Comparison of ENCODE assay signal across 9 mouse cellular contexts in the genomic region with DNA sequence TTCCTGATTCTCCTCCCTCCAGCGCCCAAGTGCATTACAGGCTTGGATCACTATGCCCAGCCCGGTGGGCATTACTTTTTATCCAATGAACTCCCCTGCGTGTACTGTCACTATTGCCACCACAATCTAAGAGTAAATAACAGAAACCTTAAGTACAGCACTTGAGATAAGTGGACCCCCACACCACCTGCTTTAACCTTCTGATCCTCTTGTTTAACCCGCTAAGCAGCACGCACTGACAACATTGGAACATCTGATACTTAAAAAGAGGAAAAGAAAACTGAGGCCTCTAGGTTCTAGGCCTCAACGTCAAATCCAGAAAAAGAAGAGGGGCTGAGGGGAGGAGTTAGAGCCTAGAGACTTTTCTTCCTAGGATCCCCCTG. TPM values are rescaled to one million over a fixed set of nuclear protein-coding genes. Genes with fewer than 3 reads are reported as not detected.
DNase-seq lines count a peak whose midpoint lies in the region; ATAC-seq and TF ChIP-seq lines count a peak whose summit lies in the region.
"Had no signal": no experiment of that assay in that cellular context is flagged by ENCODE, and none has a peak within 500 bp of the region (broad histone marks: within the 10 kb centered on the region; RNA-seq: fewer than 3 reads in every experiment).

No protein-coding gene starts in this region.

- DNase-seq in heart, postnatal 25 days (ENCODE audit: low spot score) = no peak
- no peak for DNase-seq in hindbrain, embryonic 14.5 days (ENCODE audit: low spot score)
- no peak for DNase-seq in midbrain, embryonic 10.5 days (ENCODE audit: low spot score)
- DNase-seq in left cerebral cortex, adult 9 months (ENCODE audit: low spot score in 2 of 2) = no peak
- no peak for DNase-seq in thymus, postnatal 14 days
- DNase-seq in cerebellum, adult 8-10 months = no peak

- no peaks in the 10 kb centered on the region for H3K9me3 ChIP-seq in heart, embryonic 12.5 days (replicated peaks)
- no peaks in the 10 kb centered on the region for H3K9me3 ChIP-seq in hindbrain, embryonic 14.5 days (ENCODE audit: control insufficient read depth, low read length)
- no peaks in the 10 kb centered on the region for H3K9me3 ChIP-seq in midbrain, embryonic 10.5 days (replicated peaks)

- no peak for TF ChIP-seq CTCF in bone marrow, adult 2 months (IDR thresholded peaks at IDR 0.05; ENCODE audit: control insufficient read depth, insufficient read depth, low read length)

- ATAC-seq in heart, embryonic 12.5 days (ENCODE audit: insufficient number of reproducible peaks, low FRiP score) = no peak
- no peak for ATAC-seq in hindbrain, embryonic 14.5 days (ENCODE audit: low FRiP score)

- 12% methylated on average over 6 of the region's 6 CpGs for WGBS in heart, embryonic 12.5 days
- 16% methylated on average over 6 of the region's 6 CpGs for whole genome bisulfite sequencing in bone marrow, adult 2 months
- WGBS in hindbrain, embryonic 14.5 days = 21% methylated on average over 6 of the region's 6 CpGs
- WGBS in midbrain, embryonic 10.5 days = 30% methylated on average over 6 of the region's 6 CpGs

- H3K4me2 ChIP-seq in heart, embryonic 12.5 days = peak overlapping the region; percentile 77
- H3K4me2 ChIP-seq in hindbrain, embryonic 14.5 days (replicated peaks) = peak overlapping the region; percentile 71

- H3K27ac ChIP-seq in heart, embryonic 12.5 days (ENCODE audit: poor library complexity, severe bottlenecking) = peak overlapping the region; percentile 80
- peak overlapping the region; percentile 80 for H3K27ac ChIP-seq in bone marrow, adult 2 months (ENCODE audit: control insufficient read depth, insufficient read depth, low read depth, low read length, poor library complexity)
- H3K27ac ChIP-seq in hindbrain, embryonic 14.5 days = peak overlapping the region; percentile 74
- H3K27ac ChIP-seq in midbrain, embryonic 10.5 days (replicated peaks) = peak overlapping the region; percentile 92

- peaks cover 27% of the 10 kb centered on the region for H3K36me3 ChIP-seq in heart, embryonic 12.5 days
- H3K36me3 ChIP-seq in hindbrain, embryonic 14.5 days (replicated peaks; ENCODE audit: control insufficient read depth, insufficient read depth) = peaks cover 21% of the 10 kb centered on the region
- H3K36me3 ChIP-seq in midbrain, embryonic 10.5 days = peaks cover 27% of the 10 kb centered on the region

- no peaks in the 10 kb centered on the region for H3K27me3 ChIP-seq in heart, embryonic 12.5 days (replicated peaks)
- no peaks in the 10 kb centered on the region for H3K27me3 ChIP-seq in hindbrain, embryonic 14.5 days (ENCODE audit: control insufficient read depth, insufficient read depth, low read length)
- H3K27me3 ChIP-seq in midbrain, embryonic 10.5 days (ENCODE audit: low read depth, poor library complexity, severe bottlenecking) = no peaks in the 10 kb centered on the region

- peaks cover 19% of the 10 kb centered on the region for H3K4me1 ChIP-seq in heart, embryonic 12.5 days (replicated peaks)
- peaks cover 1% of the 10 kb centered on the region; the same call in 1 of the 2 replicates for H3K4me1 ChIP-seq in bone marrow, adult 2 months (ENCODE audit: control insufficient read depth, insufficient read depth, low read length)
- H3K4me1 ChIP-seq in hindbrain, embryonic 14.5 days (replicated peaks; ENCODE audit: control insufficient read depth, insufficient read depth, low read length) = peaks cover 11% of the 10 kb centered on the region; the same call in 1 of the 2 replicates
- H3K4me1 ChIP-seq in midbrain, embryonic 10.5 days = peaks cover 31% of the 10 kb centered on the region

- intact Hi-C loops in heart, postnatal 25 days (cut with DNase I) = no loop called here

- peak overlapping the region; percentile 68 for H3K4me3 ChIP-seq in heart, embryonic 12.5 days
- H3K4me3 ChIP-seq in bone marrow, adult 2 months (replicated peaks; ENCODE audit: control insufficient read depth, low read depth, low read length) = peak overlapping the region; percentile 96
- peak overlapping the region; percentile 59 for H3K4me3 ChIP-seq in hindbrain, embryonic 14.5 days (replicated peaks; ENCODE audit: low read length)
- peak overlapping the region; percentile 80 for H3K4me3 ChIP-seq in midbrain, embryonic 10.5 days

- no peak for TF ChIP-seq POLR2A in bone marrow, adult 2 months (IDR thresholded peaks at IDR 0.05; ENCODE audit: borderline replicate concordance, control insufficient read depth, low read depth, low read length)

- peak overlapping the region; percentile 78 for H3K9ac ChIP-seq in heart, embryonic 12.5 days
- peak overlapping the region; percentile 74 for H3K9ac ChIP-seq in hindbrain, embryonic 14.5 days

RNA-seq across cellular contexts. Expression of a gene that starts 0.5 kb away (rescaled TPM):
- 31.6 and 36.5 TPM in 2 replicates for polyA plus RNA-seq in heart, embryonic 12.5 days (2016; fragmentation: Nextera tagmentation; extraction: Ambion mirVana)
- 10 to 100 TPM; 11.8 to 13.8 TPM for total RNA-seq in heart, postnatal 25 days (2021)
- polyA plus RNA-seq in bone marrow, adult 2 months (2011; ENCODE audit: insufficient read depth, insufficient read length, low replicate concordance, missing spikeins) = 21.0 and 42.2 TPM in 2 replicates
- polyA plus RNA-seq in hindbrain, embryonic 14.5 days (2014; fragmentation: Nextera tagmentation; extraction: Ambion mirVana) = 51.7 and 61.7 TPM in 2 replicates
- polyA plus RNA-seq in midbrain, embryonic 10.5 days (2016; fragmentation: Nextera tagmentation; extraction: Ambion mirVana) = 56.1 and 57.4 TPM in 2 replicates

RNA-seq across cellular contexts. Expression of a gene that starts 0.6 kb away (rescaled TPM):
- polyA plus RNA-seq in heart, embryonic 12.5 days (2016; fragmentation: Nextera tagmentation; extraction: Ambion mirVana) = 12.0 and 12.6 TPM in 2 replicates
- 1 to 10 TPM; 8.2 to 8.3 TPM for total RNA-seq in heart, postnatal 25 days (2021)
- polyA plus RNA-seq in bone marrow, adult 2 months (2011; ENCODE audit: insufficient read depth, insufficient read length, low replicate concordance, missing spikeins) = 10.0 and 12.5 TPM in 2 replicates
- 20.1 and 21.5 TPM in 2 replicates for polyA plus RNA-seq in hindbrain, embryonic 14.5 days (2014; fragmentation: Nextera tagmentation; extraction: Ambion mirVana)
- polyA plus RNA-seq in midbrain, embryonic 10.5 days (2016; fragmentation: Nextera tagmentation; extraction: Ambion mirVana) = 24.5 and 26.2 TPM in 2 replicates

RNA-seq across cellular contexts. Expression of a gene that starts 21.8 kb away (rescaled TPM):
- polyA plus RNA-seq in heart, embryonic 12.5 days (2016; fragmentation: Nextera tagmentation; extraction: Ambion mirVana) = not detected in 2 replicates
- total RNA-seq in heart, postnatal 25 days (2021) = not detected
- polyA plus RNA-seq in bone marrow, adult 2 months (2011; ENCODE audit: insufficient read depth, insufficient read length, low replicate concordance, missing spikeins) = not detected in 2 replicates
- polyA plus RNA-seq in hindbrain, embryonic 14.5 days (2014; fragmentation: Nextera tagmentation; extraction: Ambion mirVana) = not detected in 2 replicates
- not detected in 2 replicates for polyA plus RNA-seq in midbrain, embryonic 10.5 days (2016; fragmentation: Nextera tagmentation; extraction: Ambion mirVana)
- total RNA-seq: layer of hippocampus, adult 8-10 months had no signal

RNA-seq across cellular contexts. Expression of a gene that starts 29.2 kb away (rescaled TPM):
- polyA plus RNA-seq in heart, embryonic 12.5 days (2016; fragmentation: Nextera tagmentation; extraction: Ambion mirVana) = 0.82 and 1.00 TPM in 2 replicates
- not detected for total RNA-seq in heart, postnatal 25 days (2021)
- polyA plus RNA-seq in bone marrow, adult 2 months (2011; ENCODE audit: insufficient read depth, insufficient read length, low replicate concordance, missing spikeins) = 4.3 TPM in 1 of 2 replicates, not detected in the other
- 0.78 and 0.90 TPM in 2 replicates for polyA plus RNA-seq in hindbrain, embryonic 14.5 days (2014; fragmentation: Nextera tagmentation; extraction: Ambion mirVana)
- 1.9 and 2.4 TPM in 2 replicates for polyA plus RNA-seq in midbrain, embryonic 10.5 days (2016; fragmentation: Nextera tagmentation; extraction: Ambion mirVana)

RNA-seq across cellular contexts. Expression of a gene that starts 33.6 kb away (rescaled TPM):
- 0.34 and 0.46 TPM in 2 replicates for polyA plus RNA-seq in heart, embryonic 12.5 days (2016; fragmentation: Nextera tagmentation; extraction: Ambion mirVana)
- under 1 TPM in 1 of 2 experiments, not detected in 1; 0.08 TPM for total RNA-seq in heart, postnatal 25 days (2021)
- polyA plus RNA-seq in bone marrow, adult 2 months (2011; ENCODE audit: insufficient read depth, insufficient read length, low replicate concordance, missing spikeins) = not detected in 2 replicates
- polyA plus RNA-seq in hindbrain, embryonic 14.5 days (2014; fragmentation: Nextera tagmentation; extraction: Ambion mirVana) = 0.40 and 0.66 TPM in 2 replicates
- polyA plus RNA-seq in midbrain, embryonic 10.5 days (2016; fragmentation: Nextera tagmentation; extraction: Ambion mirVana) = 0.72 and 1.1 TPM in 2 replicates
- total RNA-seq: layer of hippocampus, adult 8-10 months had no signal
